Mouse (Mus musculus) brain, embryonic 14.5 days (tissue): ENCODE measurements at regions not wholly inside any gene's neighbourhood (a gene's known extent, or its start where the extent isn't known, plus 50 kb on each side); places are given as distances from the start of the nearest gene placed in this dataset.

Experiments used
- CTCF ChIP-seq: fragments of 200-500 bp; IDR thresholded peaks from 2 replicates; pipeline ENCODE4 v1.5.1; 2012; ENCODE audit warnings: inconsistent platforms, mild to moderate bottlenecking, moderate library complexity, borderline replicate concordance; ENCODE audit not compliant: insufficient read depth, insufficient read length; ENCODE audit errors: extremely low read depth
- POLR2A ChIP-seq: fragments of 200-500 bp; IDR thresholded peaks from 2 replicates; pipeline ENCODE4 v1.6.1; 2012; ENCODE audit warnings: mild to moderate bottlenecking, inconsistent platforms, borderline replicate concordance; ENCODE audit not compliant: poor library complexity, insufficient read depth, insufficient read length, severe bottlenecking; ENCODE audit errors: extremely low read depth

DNA sequence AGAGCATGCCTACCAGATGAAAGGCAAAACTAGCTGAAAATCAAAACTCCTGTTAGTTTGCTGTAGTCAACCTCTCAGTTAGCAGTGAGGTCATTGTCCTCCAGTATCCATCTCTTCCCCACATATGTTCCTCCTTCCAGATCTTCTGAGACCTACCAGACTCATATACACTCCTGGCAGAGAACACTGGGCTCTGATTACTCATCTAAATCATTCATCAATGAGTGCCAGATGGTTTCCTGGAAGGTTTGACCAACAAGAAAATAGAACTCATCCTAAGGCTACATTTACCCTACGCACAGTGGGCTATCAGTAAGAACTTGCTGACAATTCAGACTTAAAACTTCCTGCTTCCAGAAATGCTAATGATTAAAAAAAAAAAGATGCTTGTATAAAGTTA, 260.8 kb downstream of the Dkk2 start:
- TF ChIP-seq CTCF (no peak), POLR2A (no peak)
